Mouse (Mus musculus) left cerebral cortex, adult 8-10 months (tissue): ENCODE data around the gene Lmbr1l. TPM values are rescaled to one million over a fixed set of nuclear protein-coding genes. Genes with fewer than 3 reads are reported as not detected.
"Not testable (repeated sequence)": the region's sequence is repeated elsewhere in the genome, so short reads cannot be mapped to it uniquely, and the experiment has no call there.

Experiments used
- DNase-seq, 2 experiments: peaks; one replicate each; pipeline ENCODE4 v3.0.0; 2022; ENCODE audit warnings: low spot score in 2 of 2
- total RNA-seq, 4 experiments: library from RNA; stranded (reverse); gene quantifications; 2 replicates each; pipeline ENCODE4 v1.2.4; 2022

Gene Lmbr1l
- total RNA-seq, 4 experiments from 2014 or later: 13.7 to 17.9 (median 14.7) TPM

DNA sequence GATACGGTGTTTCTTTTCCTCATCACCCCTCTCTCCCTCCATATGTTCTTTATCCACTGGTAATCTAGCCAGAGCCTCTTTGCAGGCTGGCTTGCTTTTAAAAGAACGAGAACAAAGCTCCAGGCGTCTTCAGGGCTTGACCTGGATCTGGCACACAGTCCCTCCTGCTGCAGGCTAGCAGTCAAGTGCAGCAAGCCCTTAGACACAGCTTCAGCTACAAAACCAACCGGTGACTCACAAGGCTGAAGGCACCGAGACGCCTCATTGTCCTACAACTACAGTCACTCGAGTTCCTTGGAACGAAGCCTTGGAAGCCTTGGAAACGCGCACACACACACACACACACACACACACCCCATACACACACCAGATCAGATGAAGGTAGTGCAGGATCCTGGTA, 22.8 kb upstream of the Lmbr1l start:
- no peak for DNase-seq

- peak; percentile 84 to 95 for DNase-seq
Measured at GRCm38 (mm10) chr15:98934217-98934839, 16.3 kb upstream of the Lmbr1l start, which contains the start of gene Tuba1b. TSS of gene Tuba1b (minus strand) at chr15:98934565.

DNA sequence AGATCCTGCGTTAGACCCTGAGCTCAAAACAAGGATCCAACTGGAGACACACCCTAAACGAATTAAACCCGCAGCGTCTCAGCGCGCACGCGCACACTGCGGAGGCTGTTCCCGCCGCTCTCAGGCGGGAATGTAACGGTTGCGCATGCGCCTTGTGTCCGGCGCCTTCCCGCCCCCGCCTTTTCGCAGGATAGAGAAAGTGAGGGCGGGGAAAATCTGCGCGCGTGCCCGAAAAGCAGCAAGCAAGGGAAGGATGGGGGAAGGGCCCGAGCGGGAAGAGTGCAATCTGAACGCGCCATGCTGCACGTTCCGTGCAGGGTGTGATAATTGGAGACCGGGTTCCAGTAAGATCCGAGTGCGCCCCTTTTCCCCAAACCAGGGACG, 15.8 kb upstream of the Lmbr1l start:
- peak; percentile 84 to 94 for DNase-seq

- DNase-seq: not testable (repeated sequence)
Measured at GRCm38 (mm10) chr15:98933004-98933671, 15.1 kb upstream of the Lmbr1l start.

- DNase-seq: no peak
Measured at GRCm38 (mm10) chr15:98930998-98931397, 13.0 kb upstream of the Lmbr1l start.

DNA sequence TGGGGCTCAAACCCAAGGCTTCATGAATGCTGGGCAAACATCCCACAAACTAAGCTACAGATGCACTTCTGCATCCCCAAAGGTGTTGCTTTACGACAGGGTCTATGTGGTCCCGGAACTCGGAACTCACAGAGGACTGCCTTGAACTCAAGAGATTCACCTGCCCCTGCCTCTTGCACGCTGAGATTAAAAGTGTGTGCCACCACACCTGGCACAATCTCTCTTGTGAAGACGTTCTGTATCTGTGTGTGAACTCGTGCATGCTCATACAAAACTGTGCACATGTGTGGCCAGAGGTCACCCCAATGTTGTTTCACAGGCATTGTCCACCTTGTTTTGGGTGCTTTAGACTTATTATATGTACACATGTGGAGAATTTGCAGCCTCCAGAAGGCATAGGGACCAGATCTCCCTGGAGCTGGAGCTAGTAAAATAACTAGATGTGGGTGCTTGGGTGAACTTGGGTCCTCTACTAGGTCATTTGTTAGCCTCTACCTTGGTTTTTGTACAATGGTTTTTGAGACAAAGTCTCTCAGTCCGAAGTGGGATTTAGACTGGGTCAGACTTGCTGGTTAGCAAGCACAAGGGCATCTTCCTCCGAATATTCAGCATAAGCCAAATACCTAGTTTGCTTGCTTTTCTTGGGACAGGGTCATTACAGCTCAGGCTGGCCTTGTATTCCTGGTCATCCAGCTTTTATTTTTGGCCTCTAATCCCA, 12.1 kb upstream of the Lmbr1l start:
- no peak for DNase-seq

GRCm38 (mm10) chr15:98928598-98929240, 10.7 kb upstream of the Lmbr1l start:
- peak; percentile 57 to 61 for DNase-seq

- no peak for DNase-seq
Measured at GRCm38 (mm10) chr15:98927566-98927965, 9.5 kb upstream of the Lmbr1l start.

GRCm38 (mm10) chr15:98924682-98925081, 6.7 kb upstream of the Lmbr1l start:
- no peak for DNase-seq

DNA sequence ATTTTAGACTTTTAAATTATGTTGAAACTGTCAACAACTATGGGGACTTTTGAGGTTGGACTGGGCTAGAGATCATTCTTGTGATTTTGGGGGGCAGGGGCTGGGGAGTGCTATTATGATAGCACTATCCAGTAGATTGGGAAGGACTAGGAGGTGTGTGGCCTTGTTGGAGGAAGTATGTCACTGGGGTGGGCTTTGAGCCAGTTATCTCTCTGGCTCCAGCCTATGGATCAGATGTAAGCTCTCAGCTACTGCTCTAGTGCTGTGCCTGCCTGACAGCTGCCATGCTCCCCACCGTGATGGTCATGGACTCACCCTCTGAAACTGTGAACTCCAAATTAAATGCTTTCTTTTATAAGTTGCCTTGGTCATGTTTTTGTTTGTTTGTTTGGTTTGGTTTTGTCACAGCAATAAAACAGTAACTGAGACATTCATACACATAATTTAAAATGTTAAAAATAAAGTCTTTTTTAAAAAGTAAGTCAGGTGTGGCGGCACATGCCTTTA, 5.1 kb upstream of the Lmbr1l start:
- no peak for DNase-seq

- DNase-seq: no peak
Measured at GRCm38 (mm10) chr15:98922581-98922980, 4.5 kb upstream of the Lmbr1l start.

DNA sequence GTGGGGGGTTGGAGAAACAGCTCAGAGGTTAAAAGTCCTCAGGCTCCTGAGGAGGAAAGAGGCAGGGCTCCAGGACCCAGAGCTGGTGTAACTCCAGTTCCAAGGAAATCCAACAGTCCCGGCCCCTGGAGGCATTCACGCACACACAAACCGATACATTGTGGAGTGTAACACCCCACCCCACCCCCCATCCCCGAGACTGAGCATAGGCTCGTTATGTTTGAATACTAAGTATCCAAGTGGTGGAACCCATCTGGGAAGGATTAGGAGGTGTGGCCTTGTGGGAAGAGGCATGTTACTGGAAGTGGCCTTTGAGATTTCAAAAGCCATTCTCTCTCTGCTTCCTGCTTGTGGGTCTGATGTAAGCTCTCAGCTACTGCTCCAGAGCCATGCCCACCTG, 3.5 kb upstream of the Lmbr1l start:
- DNase-seq: no peak

GRCm38 (mm10) chr15:98918499-98918895, 466 bp upstream of the Lmbr1l start:
- not testable (repeated sequence) for DNase-seq

- DNase-seq: no peak
Measured at GRCm38 (mm10) chr15:98917091-98917490, 940 bp downstream of the Lmbr1l start.

DNA sequence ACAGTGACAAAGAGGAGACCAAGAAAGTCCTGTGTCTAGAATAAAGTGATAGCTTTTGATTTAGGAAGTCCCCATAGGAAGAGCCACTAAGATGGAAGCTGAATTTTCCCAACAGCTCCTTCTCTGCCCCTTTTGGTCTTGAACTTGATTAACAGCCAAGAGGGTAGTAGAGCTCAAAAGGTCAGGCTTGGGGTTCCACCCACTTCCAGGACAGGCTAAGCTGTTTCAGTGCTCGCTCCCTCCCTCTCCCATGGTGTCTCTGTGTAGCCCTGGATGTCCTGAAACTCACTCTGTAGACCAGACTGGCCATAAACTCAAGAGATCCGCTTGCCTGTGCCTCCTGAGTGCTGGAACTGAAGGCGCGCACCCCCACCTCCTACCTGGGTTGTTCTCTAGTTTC, 2.0 kb downstream of the Lmbr1l start:
- no peak for DNase-seq

- no peak for DNase-seq
Measured at GRCm38 (mm10) chr15:98914903-98915302, 3.1 kb downstream of the Lmbr1l start.

GRCm38 (mm10) chr15:98904692-98905091, 13.3 kb downstream of the Lmbr1l start:
- no peak for DNase-seq

DNA sequence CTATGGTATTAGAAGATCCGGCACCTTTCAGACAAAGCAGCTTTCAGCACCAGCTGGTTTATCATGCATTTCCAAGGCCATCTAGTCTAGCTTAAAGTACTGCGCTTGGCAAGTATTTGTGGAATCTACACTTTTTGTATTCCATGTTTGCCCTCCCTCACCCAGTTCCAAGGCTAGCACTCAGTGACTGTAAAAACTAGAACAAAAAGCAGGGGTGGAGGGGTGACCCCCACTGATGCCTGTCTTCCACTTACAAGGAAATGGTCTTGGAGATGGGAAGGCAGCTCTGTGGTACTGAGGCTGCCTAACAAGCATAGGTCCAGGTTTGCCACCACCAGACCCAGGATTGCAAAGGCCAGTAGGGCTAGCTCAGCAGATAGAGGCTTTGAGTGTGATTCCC, 15.4 kb downstream of the Lmbr1l start:
- no peak for DNase-seq

DNA sequence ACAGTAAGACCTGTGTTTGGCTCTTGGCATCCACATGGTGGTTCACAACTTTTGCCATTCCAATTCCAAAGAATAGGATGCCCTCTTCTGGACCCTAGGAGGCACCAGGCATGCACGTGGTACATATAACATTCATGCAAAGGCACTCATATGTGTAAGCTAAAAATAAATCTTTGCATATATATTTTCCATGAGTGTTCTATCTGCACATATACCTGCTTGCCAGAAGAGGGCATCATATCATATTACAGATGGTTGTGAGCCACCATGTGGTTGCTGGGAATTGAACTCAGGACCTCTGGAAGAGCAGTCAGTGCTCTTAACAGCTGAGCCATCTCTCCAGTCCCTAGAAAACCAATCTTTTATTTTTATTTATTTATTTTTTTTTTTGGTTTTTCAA, 16.5 kb downstream of the Lmbr1l start:
- no peak for DNase-seq

GRCm38 (mm10) chr15:98897928-98898800, 19.9 kb downstream of the Lmbr1l start, which contains the start of gene Dhh:
TSS of gene Dhh (minus strand) at chr15:98898540.
- no peak for DNase-seq

- DNase-seq: no peak
Measured at GRCm38 (mm10) chr15:98897495-98897894, 20.5 kb downstream of the Lmbr1l start.
